12 mouse cellular contexts compared by ENCODE assay signal in genomic region chr13:60670605-60671004, GRCm38 (mm10).
DNase-seq lines count a peak whose midpoint lies in the region; ATAC-seq and TF ChIP-seq lines count a peak whose summit lies in the region.
"Had no signal": no experiment of that assay in that cellular context is flagged by ENCODE, and none has a peak within 500 bp of the region (broad histone marks: within the 10 kb centered on the region; RNA-seq: fewer than 3 reads in every experiment).

No protein-coding gene starts in this region.

- peaks cover 47% of the 10 kb centered on the region for H3K4me1 ChIP-seq in kidney, embryonic 15.5 days
- H3K4me1 ChIP-seq in bone marrow macrophage, adult 2 months (ENCODE audit: control insufficient read depth, insufficient read depth, low read length) = peaks cover 56% of the 10 kb centered on the region
- peaks cover 33% of the 10 kb centered on the region for H3K4me1 ChIP-seq in heart, postnatal 0 days (ENCODE audit: control insufficient read depth, insufficient read depth)

- no peak overlapping the region for H3K4me2 ChIP-seq in kidney, embryonic 15.5 days
- H3K4me2 ChIP-seq in heart, postnatal 0 days (ENCODE audit: low read depth, low read length) = peak overlapping the region; percentile 7
- H3K4me2 ChIP-seq: limb, embryonic 15.5 days had no signal

- intact Hi-C loops in left cerebral cortex, postnatal 25 days (cut with DNase I) = no loop called here

- H3K79me2 ChIP-seq in macrophage (ENCODE audit: inconsistent target) = peaks cover 25% of the 10 kb centered on the region; the same call in 1 of the 2 replicates

- H3K27me3 ChIP-seq in kidney, embryonic 15.5 days = no peaks in the 10 kb centered on the region
- no peaks in the 10 kb centered on the region for H3K27me3 ChIP-seq in heart, postnatal 0 days (ENCODE audit: control insufficient read depth, insufficient read depth, low read length)
- H3K27me3 ChIP-seq: limb, embryonic 15.5 days had no signal

- H3K9ac ChIP-seq in kidney, embryonic 15.5 days = no peak overlapping the region
- no peak overlapping the region for H3K9ac ChIP-seq in heart, postnatal 0 days (replicated peaks; ENCODE audit: low read depth, low read length)
- H3K9ac ChIP-seq: limb, embryonic 15.5 days had no signal

- H3K27ac ChIP-seq in kidney, embryonic 15.5 days = 0 out of 2 replicates have a peak overlapping the region, but pooled peaks have one; percentile 29
- H3K27ac ChIP-seq in bone marrow macrophage, adult 2 months (ENCODE audit: insufficient read depth, low read depth, low read length) = peak overlapping the region; percentile 88
- H3K27ac ChIP-seq in heart, postnatal 0 days (ENCODE audit: low read depth) = 0 out of 2 replicates have a peak overlapping the region, but pooled peaks have one; percentile 18
- H3K27ac ChIP-seq in macrophage = peak overlapping the region; percentile 86
- H3K27ac ChIP-seq: limb, embryonic 15.5 days had no signal

- no peak for DNase-seq in kidney, adult 8-10 months
- no peak for DNase-seq in heart, postnatal 0 days (ENCODE audit: low spot score)
- no peak for DNase-seq in cerebellum, postnatal 36 days
- no peak for DNase-seq in left cerebral cortex, postnatal 25 days (ENCODE audit: low spot score in 2 of 2)
- DNase-seq in urinary bladder, adult 18-20 months (ENCODE audit: low spot score in 2 of 2) = no peak

- TF ChIP-seq POLR2A in bone marrow macrophage, adult 2 months (IDR thresholded peaks at IDR 0.05; ENCODE audit: borderline replicate concordance, low read depth, low read length) = no peak

- H3K36me3 ChIP-seq in kidney, embryonic 15.5 days = no peaks in the 10 kb centered on the region
- no peaks in the 10 kb centered on the region for H3K36me3 ChIP-seq in heart, postnatal 0 days (replicated peaks; ENCODE audit: control insufficient read depth, insufficient read depth, low read length)
- H3K36me3 ChIP-seq in macrophage (ENCODE audit: inconsistent target) = no peaks in the 10 kb centered on the region
- H3K36me3 ChIP-seq: G1E; limb, embryonic 15.5 days had no signal

- TF ChIP-seq EP300 in heart, postnatal 0 days (IDR thresholded peaks at IDR 0.05; ENCODE audit: low read depth) = no peak

- no peak for ATAC-seq in kidney, embryonic 15.5 days (replicated peaks; ENCODE audit: low FRiP score)
- ATAC-seq in heart, postnatal 0 days (ENCODE audit: insufficient read depth, low read depth) = peak; percentile 37; the same call in 1 of the 2 replicates
- ATAC-seq: forebrain, embryonic 16.5 days; inflammation-experienced regulatory T-cells, adult 6 months had no signal

- no peaks in the 10 kb centered on the region for H3K9me3 ChIP-seq in kidney, embryonic 15.5 days (replicated peaks)
- H3K9me3 ChIP-seq in heart, postnatal 0 days (replicated peaks; ENCODE audit: control insufficient read depth, low read length) = no peaks in the 10 kb centered on the region
- H3K9me3 ChIP-seq: limb, embryonic 15.5 days had no signal

- no peak for TF ChIP-seq CTCF in bone marrow macrophage, adult 2 months (IDR thresholded peaks at IDR 0.05; ENCODE audit: low read depth, low read length)
- no peak for TF ChIP-seq CTCF in heart, postnatal 0 days (IDR thresholded peaks at IDR 0.05; ENCODE audit: low read depth)

- no peak overlapping the region for H3K4me3 ChIP-seq in kidney, embryonic 15.5 days (replicated peaks)
- peak overlapping the region; percentile 16; the same call in 1 of the 2 replicates for H3K4me3 ChIP-seq in bone marrow macrophage, adult 2 months (ENCODE audit: insufficient read depth, low read length)
- no peak overlapping the region for H3K4me3 ChIP-seq in heart, postnatal 0 days (ENCODE audit: low read depth, low read length)
- H3K4me3 ChIP-seq in macrophage (ENCODE audit: inconsistent target) = no peak overlapping the region
- H3K4me3 ChIP-seq: limb, embryonic 15.5 days had no signal

- 45% methylated on average over 10 of the region's 10 CpGs for WGBS in kidney, embryonic 15.5 days
- 29% methylated on average over 10 of the region's 10 CpGs for WGBS in heart, postnatal 0 days
- 20% methylated on average over 10 of the region's 10 CpGs for WGBS in macrophage (ENCODE audit: missing documents)

Comparison
In these comparisons a context has a peak if more than half of its experiments do, and no peak if none do; other contexts are left out.
1. H3K27ac ChIP-seq: peak in every context shown above with its lines; median percentile 88 in bone marrow macrophage, adult 2 months; 86 in macrophage; 29 in kidney, embryonic 15.5 days; 18 in heart, postnatal 0 days.